In genomic region chr11:62744103-62744502, GRCm38 (mm10) we compare ENCODE assay signal across 10 mouse cellular contexts. TPM values are rescaled to one million over a fixed set of nuclear protein-coding genes. Genes with fewer than 3 reads are reported as not detected.
DNase-seq lines count a peak whose midpoint lies in the region; ATAC-seq and TF ChIP-seq lines count a peak whose summit lies in the region.
"Had no signal": no experiment of that assay in that cellular context is flagged by ENCODE, and none has a peak within 500 bp of the region (broad histone marks: within the 10 kb centered on the region; RNA-seq: fewer than 3 reads in every experiment).

No protein-coding gene starts in this region.

- peaks cover 3% of the 10 kb centered on the region; the same call in 1 of the 2 replicates for H3K27me3 ChIP-seq in intestine, postnatal 0 days (replicated peaks; ENCODE audit: control insufficient read depth, insufficient read depth, low read length)
- H3K27me3 ChIP-seq in neural tube, embryonic 14.5 days (ENCODE audit: control insufficient read depth, insufficient read depth, low read length): no peaks in the 10 kb centered on the region
- H3K27me3 ChIP-seq in thymus, adult 2 months (ENCODE audit: control insufficient read depth, insufficient read depth, low read length): no peaks in the 10 kb centered on the region; the same call in 1 of the 2 replicates

- no peak overlapping the region for H3K9ac ChIP-seq in intestine, postnatal 0 days (ENCODE audit: low read depth, low read length)
- no peak overlapping the region for H3K9ac ChIP-seq in neural tube, embryonic 14.5 days (replicated peaks; ENCODE audit: low read depth, low read length)

- no peak overlapping the region for H3K4me2 ChIP-seq in intestine, postnatal 0 days (replicated peaks; ENCODE audit: low read depth)
- H3K4me2 ChIP-seq in neural tube, embryonic 14.5 days (ENCODE audit: low read depth, low read length): no peak overlapping the region

- intact Hi-C loops in gastrocnemius, adult 2 months (cut with DNase I): loop anchor here (5.0 kb wide), 1 partner anchor 108 kb away; no protein-coding TSS in a partner anchor
- intact Hi-C loops in left cerebral cortex, postnatal 4 days (cut with DNase I): loop anchor here (5.0 kb wide), 1 partner anchor 428 kb away; no protein-coding TSS in a partner anchor

- H3K4me3 ChIP-seq in gastrocnemius, adult 2 months: no peak overlapping the region
- no peak overlapping the region for H3K4me3 ChIP-seq in intestine, postnatal 0 days (ENCODE audit: low read depth, low read length)
- no peak overlapping the region for H3K4me3 ChIP-seq in neural tube, embryonic 14.5 days (ENCODE audit: low read depth, low read length)
- no peak overlapping the region for H3K4me3 ChIP-seq in thymus, adult 2 months (ENCODE audit: control insufficient read depth, insufficient read depth, low read length)
- H3K4me3 ChIP-seq: erythroblast, embryonic 14.5 days had no signal

- no peak overlapping the region for H3K27ac ChIP-seq in gastrocnemius, adult 2 months
- no peak overlapping the region for H3K27ac ChIP-seq in intestine, postnatal 0 days (ENCODE audit: low read depth, low read length)
- H3K27ac ChIP-seq in neural tube, embryonic 14.5 days (ENCODE audit: low read depth, low read length): no peak overlapping the region
- H3K27ac ChIP-seq in thymus, adult 2 months (ENCODE audit: control insufficient read depth, insufficient read depth, low read length): no peak overlapping the region

- no peak for TF ChIP-seq POLR2A in thymus, adult 2 months (IDR thresholded peaks at IDR 0.05; ENCODE audit: control insufficient read depth, extremely low read depth, insufficient read depth, low read length, poor library complexity)

- peak; percentile 82 to 85 for DNase-seq in B cell, adult 2 months
- DNase-seq in T-cell, adult 2 months (ENCODE audit: low spot score): peak; percentile 72
- DNase-seq in cerebellum, postnatal 36 days: peak; percentile 77 to 78
- peak; percentile 66 for DNase-seq in gastrocnemius, adult 2 months
- DNase-seq in left cerebral cortex, postnatal 4 days: peak; percentile 71
- peak; percentile 75 for DNase-seq in thymus, adult 2 months

- 43% methylated on average over 5 of the region's 5 CpGs for WGBS in intestine, postnatal 0 days
- 50% methylated on average over 5 of the region's 5 CpGs for WGBS in neural tube, embryonic 14.5 days
- WGBS in thymus, adult 2 months: 50% methylated on average over 5 of the region's 5 CpGs

- H3K36me3 ChIP-seq in intestine, postnatal 0 days (ENCODE audit: control insufficient read depth, insufficient read depth): no peaks in the 10 kb centered on the region
- no peaks in the 10 kb centered on the region for H3K36me3 ChIP-seq in neural tube, embryonic 14.5 days (ENCODE audit: control insufficient read depth, insufficient read depth, low read length)
- no peaks in the 10 kb centered on the region for H3K36me3 ChIP-seq in thymus, adult 2 months (ENCODE audit: control insufficient read depth, insufficient read depth, low read length)

- no peaks in the 10 kb centered on the region for H3K9me3 ChIP-seq in intestine, postnatal 0 days (ENCODE audit: control insufficient read depth)
- H3K9me3 ChIP-seq in neural tube, embryonic 14.5 days (ENCODE audit: control insufficient read depth, low read length): no peaks in the 10 kb centered on the region

- H3K4me1 ChIP-seq in intestine, postnatal 0 days (replicated peaks; ENCODE audit: control insufficient read depth, insufficient read depth, low read length): no peaks in the 10 kb centered on the region
- H3K4me1 ChIP-seq in neural tube, embryonic 14.5 days (ENCODE audit: control insufficient read depth, insufficient read depth, low read length): no peaks in the 10 kb centered on the region
- H3K4me1 ChIP-seq in thymus, adult 2 months (replicated peaks; ENCODE audit: control insufficient read depth, insufficient read depth, low read length): peaks cover 3% of the 10 kb centered on the region

- no peak for ATAC-seq in intestine, postnatal 0 days
- ATAC-seq in neural tube, embryonic 14.5 days (ENCODE audit: low read depth): peak; percentile 58; the same call in 1 of the 2 replicates

- peak; percentile 89 for TF ChIP-seq CTCF in gastrocnemius, adult 2 months (IDR thresholded peaks at IDR 0.05)
- peak; percentile 91 for TF ChIP-seq CTCF in intestine, postnatal 0 days (IDR thresholded peaks at IDR 0.05; ENCODE audit: low read depth)
- TF ChIP-seq CTCF in thymus, adult 2 months (IDR thresholded peaks at IDR 0.05; ENCODE audit: borderline replicate concordance, control insufficient read depth, extremely low read depth, insufficient read depth, low read length, poor library complexity): peak; percentile 29; the same call in 1 of the 2 replicates

RNA-seq across cellular contexts. Expression of gene Gm10428, which starts 8.8 kb away (rescaled TPM):
- not detected for total RNA-seq in gastrocnemius, adult 2 months (2021)
- polyA plus RNA-seq in intestine, postnatal 0 days (2015; fragmentation: Nextera tagmentation; extraction: Ambion mirVana): not detected in 2 replicates
- total RNA-seq in left cerebral cortex, postnatal 4 days (2021): not detected
- polyA plus RNA-seq in neural tube, embryonic 14.5 days (2014; fragmentation: Nextera tagmentation; extraction: Ambion mirVana): not detected in 2 replicates
- not detected in 2 replicates for polyA plus RNA-seq in thymus, adult 2 months (2012; rRNA removed)
- polyA plus RNA-seq: erythroblast, embryonic 14.5 days; stomach, embryonic 14.5 days had no signal

RNA-seq across cellular contexts. Expression of gene Zfp287, which starts 12.4 kb away (rescaled TPM):
- 1 to 10 TPM in 1 of 2 experiments, under 1 TPM in 1; 0.69 to 1.3 TPM for total RNA-seq in gastrocnemius, adult 2 months (2021)
- 1.5 and 2.3 TPM in 2 replicates for polyA plus RNA-seq in intestine, postnatal 0 days (2015; fragmentation: Nextera tagmentation; extraction: Ambion mirVana)
- 10 to 100 TPM; 23.7 to 24.4 TPM for total RNA-seq in left cerebral cortex, postnatal 4 days (2021)
- 24.7 and 25.3 TPM in 2 replicates for polyA plus RNA-seq in neural tube, embryonic 14.5 days (2014; fragmentation: Nextera tagmentation; extraction: Ambion mirVana)
- polyA plus RNA-seq in thymus, adult 2 months (2012; rRNA removed): 1.9 and 2.0 TPM in 2 replicates
- polyA plus RNA-seq: erythroblast, embryonic 14.5 days had no signal

RNA-seq across cellular contexts. Expression of gene Zfp286, which starts 45.2 kb away (rescaled TPM):
- 1 to 10 TPM; 1.3 to 1.4 TPM for total RNA-seq in gastrocnemius, adult 2 months (2021)
- 4.2 and 4.3 TPM in 2 replicates for polyA plus RNA-seq in intestine, postnatal 0 days (2015; fragmentation: Nextera tagmentation; extraction: Ambion mirVana)
- 10 to 100 TPM; 29.7 to 32.4 TPM for total RNA-seq in left cerebral cortex, postnatal 4 days (2021)
- polyA plus RNA-seq in neural tube, embryonic 14.5 days (2014; fragmentation: Nextera tagmentation; extraction: Ambion mirVana): 30.8 and 33.8 TPM in 2 replicates
- polyA plus RNA-seq in thymus, adult 2 months (2012; rRNA removed): 4.8 and 5.0 TPM in 2 replicates
- polyA plus RNA-seq: erythroblast, embryonic 14.5 days had no signal

Comparison
In these comparisons a context has a peak if more than half of its experiments do, and no peak if none do; other contexts are left out.
1. CTCF ChIP-seq: peak in every context shown above with its lines; median percentile 91 in intestine, postnatal 0 days; 89 in gastrocnemius, adult 2 months; 29 in thymus, adult 2 months.